Mouse (Mus musculus): Measurements from ENCODE around the gene Lpar3. TPM values are rescaled to one million over a fixed set of nuclear protein-coding genes. Genes with fewer than 3 reads are reported as not detected.

Lpar3 gene
- polyA plus RNA-seq, 1 experiment from 2014 or later, result not detected

- no peak overlapping the region for H3K9ac ChIP-seq (replicated peaks)
- 59% methylated on average over 8 of the region's 8 CpGs for WGBS (ENCODE audit: insufficient replicate concordance)
- TF ChIP-seq CTCF (IDR thresholded peaks at IDR 0.05; ENCODE audit: low read depth) (no peak), EP300 (IDR thresholded peaks at IDR 0.05; ENCODE audit: low read depth) (peak; percentile 47; the same call in 1 of the 2 replicates)
- ATAC-seq, result peak; percentile 94
- H3K36me3 ChIP-seq (replicated peaks; ENCODE audit: insufficient read depth, low read length), result no peaks in the 10 kb centered on the region
- H3K9me3 ChIP-seq (ENCODE audit: low read length), result no peaks in the 10 kb centered on the region
- no peak overlapping the region for H3K4me2 ChIP-seq (ENCODE audit: low read depth, low read length)
- H3K27me3 ChIP-seq (ENCODE audit: insufficient read depth, low read length), result no peaks in the 10 kb centered on the region
- no peak overlapping the region for H3K4me3 ChIP-seq (ENCODE audit: low read depth, low read length)
- H3K27ac ChIP-seq (ENCODE audit: low read depth), result 0 out of 2 replicates have a peak overlapping the region, but pooled peaks have one; percentile 4
- DNase-seq, result no peak
- no peaks in the 10 kb centered on the region for H3K4me1 ChIP-seq (ENCODE audit: insufficient read depth)
Measured at GRCm38 (mm10) chr3:146249895-146250294, 29.1 kb downstream of the Lpar3 start.

- no peaks in the 10 kb centered on the region; the same call in 1 of the 2 replicates for H3K4me1 ChIP-seq (ENCODE audit: insufficient read depth)
- H3K4me2 ChIP-seq (ENCODE audit: low read depth, low read length), result no peak overlapping the region
- H3K27me3 ChIP-seq (ENCODE audit: insufficient read depth, low read length), result no peaks in the 10 kb centered on the region
- ATAC-seq, result no peak
- no peaks in the 10 kb centered on the region for H3K36me3 ChIP-seq (replicated peaks; ENCODE audit: insufficient read depth, low read length)
- no peak overlapping the region for H3K27ac ChIP-seq (ENCODE audit: low read depth)
- no peaks in the 10 kb centered on the region for H3K9me3 ChIP-seq (ENCODE audit: low read length)
- no peak for DNase-seq
- TF ChIP-seq CTCF (IDR thresholded peaks at IDR 0.05; ENCODE audit: low read depth) (no peak), EP300 (IDR thresholded peaks at IDR 0.05; ENCODE audit: low read depth) (no peak)
- H3K4me3 ChIP-seq (ENCODE audit: low read depth, low read length), result no peak overlapping the region
- 70% methylated on average over 6 of the region's 6 CpGs for WGBS (ENCODE audit: insufficient replicate concordance)
- no peak overlapping the region for H3K9ac ChIP-seq (replicated peaks)
Measured at GRCm38 (mm10) chr3:146251771-146252170, 31.0 kb downstream of the Lpar3 start.

- no peaks in the 10 kb centered on the region; the same call in 1 of the 2 replicates for H3K4me1 ChIP-seq (ENCODE audit: insufficient read depth)
- H3K9ac ChIP-seq (replicated peaks), result no peak overlapping the region
- H3K27ac ChIP-seq (ENCODE audit: low read depth), result no peak overlapping the region
- no peak for TF ChIP-seq CTCF (IDR thresholded peaks at IDR 0.05; ENCODE audit: low read depth)
- no peaks in the 10 kb centered on the region for H3K9me3 ChIP-seq (ENCODE audit: low read length)
- no peak overlapping the region for H3K4me2 ChIP-seq (ENCODE audit: low read depth, low read length)
- H3K36me3 ChIP-seq (replicated peaks; ENCODE audit: insufficient read depth, low read length), result no peaks in the 10 kb centered on the region
- DNase-seq, result no peak
- ATAC-seq, result no peak
- H3K4me3 ChIP-seq (ENCODE audit: low read depth, low read length), result no peak overlapping the region
- no peaks in the 10 kb centered on the region for H3K27me3 ChIP-seq (ENCODE audit: insufficient read depth, low read length)
- 53% methylated on average over 3 of the region's 3 CpGs for WGBS (ENCODE audit: insufficient replicate concordance)
Measured at GRCm38 (mm10) chr3:146253736-146254320, 33.1 kb downstream of the Lpar3 start.

- no peak overlapping the region for H3K4me3 ChIP-seq (ENCODE audit: low read depth, low read length)
- H3K4me1 ChIP-seq (ENCODE audit: insufficient read depth), result no peaks in the 10 kb centered on the region; the same call in 1 of the 2 replicates
- no peaks in the 10 kb centered on the region for H3K27me3 ChIP-seq (ENCODE audit: insufficient read depth, low read length)
- no peak overlapping the region for H3K27ac ChIP-seq (ENCODE audit: low read depth)
- H3K9me3 ChIP-seq (ENCODE audit: low read length), result no peaks in the 10 kb centered on the region
- no peak overlapping the region for H3K9ac ChIP-seq (replicated peaks)
- TF ChIP-seq EP300 (IDR thresholded peaks at IDR 0.05; ENCODE audit: low read depth) (no peak), CTCF (IDR thresholded peaks at IDR 0.05; ENCODE audit: low read depth) (no peak)
- DNase-seq, result no peak
- H3K36me3 ChIP-seq (replicated peaks; ENCODE audit: insufficient read depth, low read length), result no peaks in the 10 kb centered on the region
- ATAC-seq, result no peak
- no peak overlapping the region for H3K4me2 ChIP-seq (ENCODE audit: low read depth, low read length)
- 83% methylated on average over 5 of the region's 5 CpGs for WGBS (ENCODE audit: insufficient replicate concordance)
Measured at GRCm38 (mm10) chr3:146255123-146255522, 34.4 kb downstream of the Lpar3 start.

- ATAC-seq (peak; percentile 64), DNase-seq (peak; percentile 59)
- WGBS (ENCODE audit: insufficient replicate concordance), result 30% methylated on average over 10 of the region's 10 CpGs
- Histone ChIP-seq H3K9me3 (ENCODE audit: low read length) (no peaks in the 10 kb centered on the region), H3K4me3 (ENCODE audit: low read depth, low read length) (no peak overlapping the region), H3K4me2 (ENCODE audit: low read depth, low read length) (no peak overlapping the region; the same call in 1 of the 2 replicates), H3K9ac (replicated peaks) (no peak overlapping the region), H3K27ac (ENCODE audit: low read depth) (no peak overlapping the region), H3K27me3 (ENCODE audit: insufficient read depth, low read length) (no peaks in the 10 kb centered on the region), H3K4me1 (ENCODE audit: insufficient read depth) (no peaks in the 10 kb centered on the region; the same call in 1 of the 2 replicates), H3K36me3 (replicated peaks; ENCODE audit: insufficient read depth, low read length) (no peaks in the 10 kb centered on the region)
- TF ChIP-seq EP300 (IDR thresholded peaks at IDR 0.05; ENCODE audit: low read depth) (no peak), CTCF (IDR thresholded peaks at IDR 0.05; ENCODE audit: low read depth) (no peak)
Measured at GRCm38 (mm10) chr3:146257483-146258122, 36.8 kb downstream of the Lpar3 start.

GRCm38 (mm10) chr3:146260203-146260602 lies 39.4 kb downstream of the Lpar3 start:
- H3K36me3 ChIP-seq (replicated peaks; ENCODE audit: insufficient read depth, low read length), result no peaks in the 10 kb centered on the region
- no peak overlapping the region for H3K9ac ChIP-seq (replicated peaks)
- no peak for DNase-seq
- no peak overlapping the region for H3K4me3 ChIP-seq (ENCODE audit: low read depth, low read length)
- no peaks in the 10 kb centered on the region for H3K27me3 ChIP-seq (ENCODE audit: insufficient read depth, low read length)
- H3K4me2 ChIP-seq (ENCODE audit: low read depth, low read length), result no peak overlapping the region
- no peak overlapping the region for H3K27ac ChIP-seq (ENCODE audit: low read depth)
- TF ChIP-seq EP300 (IDR thresholded peaks at IDR 0.05; ENCODE audit: low read depth), result no peak
- TF ChIP-seq CTCF (IDR thresholded peaks at IDR 0.05; ENCODE audit: low read depth), result no peak
- WGBS (ENCODE audit: insufficient replicate concordance), result 60% methylated on average over 9 of the region's 9 CpGs
- H3K9me3 ChIP-seq (ENCODE audit: low read length), result no peaks in the 10 kb centered on the region
- no peaks in the 10 kb centered on the region; the same call in 1 of the 2 replicates for H3K4me1 ChIP-seq (ENCODE audit: insufficient read depth)
- ATAC-seq, result no peak

Data from liver, postnatal 0 days (tissue).